Mouse (Mus musculus) E14TG2a.4 (cell line): Measurements from ENCODE around the gene Tpcn2.

Source experiments
- CTCF ChIP-seq: conservative IDR thresholded peaks from 2 replicates; pipeline ENCODE4 v1.5.1; 2014; ENCODE audit warnings: low read length
- NANOG ChIP-seq: IDR thresholded peaks from 2 replicates; pipeline ENCODE4 v1.6.1; 2014; ENCODE audit warnings: borderline replicate concordance, low read length, mixed read lengths

DNA sequence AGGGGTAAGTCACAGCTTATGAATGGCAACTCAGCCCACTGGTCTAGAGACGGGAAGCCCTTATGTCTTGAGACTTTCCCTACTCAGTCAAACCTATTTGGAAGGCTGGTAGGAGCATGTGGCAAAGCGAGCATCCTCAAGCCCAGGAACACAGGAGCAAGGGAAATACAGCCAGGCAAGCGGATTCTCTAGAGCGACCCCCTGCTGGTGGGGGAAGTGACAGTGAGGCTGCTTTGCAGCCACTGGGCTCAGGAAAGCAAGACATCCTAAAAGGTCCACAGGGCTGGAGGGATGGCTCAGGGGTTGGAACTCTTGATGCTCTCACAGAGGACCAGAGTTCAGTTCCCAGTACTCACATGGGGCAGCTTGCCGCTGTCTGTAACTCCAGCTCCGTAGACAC lies 87.5 kb downstream of the Tpcn2 start:
- TF ChIP-seq CTCF, result no peak
- no peak for TF ChIP-seq NANOG
